Mouse (Mus musculus): ENCODE measurements at regions not wholly inside any gene's neighbourhood (a gene's known extent, or its start where the extent isn't known, plus 50 kb on each side); places are given as distances from the start of the nearest gene placed in this dataset.
A peak's percentile ranks its signal among the peaks of the same experiment; 100 is the strongest.
"Not testable (repeated sequence)": the region's sequence is repeated elsewhere in the genome, so short reads cannot be mapped to it uniquely, and the experiment has no call there.

DNA sequence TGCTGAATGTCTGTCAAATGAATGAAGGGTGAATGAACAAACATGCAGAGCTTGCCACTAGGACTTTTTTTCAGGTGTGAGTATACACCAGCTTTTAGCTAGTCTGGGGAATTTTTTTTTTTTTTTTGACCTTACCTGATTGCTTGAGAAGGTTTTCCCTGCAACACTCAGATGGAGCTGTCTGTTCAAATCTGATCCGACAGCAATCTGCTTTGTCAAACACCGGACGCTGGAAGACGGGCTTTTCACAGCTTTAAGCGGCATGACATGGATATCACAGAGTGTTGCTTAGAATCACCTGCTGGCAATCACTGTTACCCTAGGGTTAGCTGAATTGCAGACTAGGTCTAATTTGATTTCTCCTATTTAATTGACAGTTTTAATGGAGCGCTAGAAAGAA lies 263.7 kb upstream of the Ubash3b start:
- Histone ChIP-seq H3K4me2 (no peak overlapping the region), H3K9ac (no peak overlapping the region), H3K4me1 (peaks cover 3% of the 10 kb centered on the region; the same call in 1 of the 2 replicates), H3K27ac (no peak overlapping the region), H3K36me3 (no peaks in the 10 kb centered on the region), H3K9me3 (no peaks in the 10 kb centered on the region), H3K27me3 (no peaks in the 10 kb centered on the region), H3K4me3 (no peak overlapping the region)
- 60% methylated on average over 6 of the region's 6 CpGs for WGBS
- ATAC-seq (ENCODE audit: insufficient number of reproducible peaks, insufficient read depth, low FRiP score, low TSS enrichment, low read depth): no peak

DNA sequence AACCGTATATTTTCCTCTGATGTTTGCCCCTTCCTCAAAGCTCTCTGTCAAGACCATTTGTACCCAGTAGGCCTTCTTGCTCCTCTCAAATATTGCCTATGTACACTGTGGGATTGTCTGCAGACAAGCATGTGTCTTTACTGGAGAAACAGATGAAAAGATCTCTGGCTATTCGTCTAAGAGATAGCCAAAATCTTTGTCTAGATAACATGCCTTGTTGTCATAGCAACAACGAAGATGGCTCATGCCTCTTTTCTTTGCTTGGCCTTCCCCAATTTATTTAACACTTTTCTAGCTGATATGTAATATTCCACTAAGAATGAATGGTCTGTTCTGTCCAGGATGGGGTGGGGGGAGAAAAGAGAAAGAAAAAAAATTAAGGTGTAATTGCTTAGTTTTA lies 252.3 kb upstream of the Ubash3b start:
- Histone ChIP-seq H3K9me3 (no peaks in the 10 kb centered on the region), H3K27ac (no peak overlapping the region), H3K4me1 (peaks cover 6% of the 10 kb centered on the region), H3K36me3 (no peaks in the 10 kb centered on the region; the same call in 1 of the 2 replicates), H3K4me3 (no peak overlapping the region), H3K9ac (no peak overlapping the region), H3K4me2 (no peak overlapping the region), H3K27me3 (no peaks in the 10 kb centered on the region)
- ATAC-seq (ENCODE audit: insufficient number of reproducible peaks, insufficient read depth, low FRiP score, low TSS enrichment, low read depth): no peak
- 78% methylated on average over 3 of the region's 3 CpGs for WGBS

DNA sequence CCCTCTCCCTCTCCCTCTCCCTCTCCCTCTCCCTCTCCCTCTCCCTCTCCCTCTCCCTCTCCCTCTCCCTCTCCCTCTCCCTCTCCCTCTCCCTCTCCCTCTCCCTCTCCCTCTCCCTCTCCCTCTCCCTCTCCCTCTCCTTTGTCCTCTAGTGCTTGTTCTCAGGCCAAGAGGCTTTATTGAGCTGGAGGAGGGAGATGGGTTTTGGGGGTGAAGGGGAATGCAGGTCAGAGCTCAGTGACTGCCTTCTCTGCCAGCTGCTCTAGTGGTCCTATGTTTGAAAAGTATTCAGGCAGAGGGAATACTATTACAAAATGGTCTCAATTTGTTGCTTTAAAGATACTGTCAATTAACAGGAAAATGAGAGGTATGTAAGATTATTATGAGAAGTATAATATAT lies 251.6 kb upstream of the Ubash3b start:
- H3K36me3 ChIP-seq: not testable (repeated sequence)

DNA sequence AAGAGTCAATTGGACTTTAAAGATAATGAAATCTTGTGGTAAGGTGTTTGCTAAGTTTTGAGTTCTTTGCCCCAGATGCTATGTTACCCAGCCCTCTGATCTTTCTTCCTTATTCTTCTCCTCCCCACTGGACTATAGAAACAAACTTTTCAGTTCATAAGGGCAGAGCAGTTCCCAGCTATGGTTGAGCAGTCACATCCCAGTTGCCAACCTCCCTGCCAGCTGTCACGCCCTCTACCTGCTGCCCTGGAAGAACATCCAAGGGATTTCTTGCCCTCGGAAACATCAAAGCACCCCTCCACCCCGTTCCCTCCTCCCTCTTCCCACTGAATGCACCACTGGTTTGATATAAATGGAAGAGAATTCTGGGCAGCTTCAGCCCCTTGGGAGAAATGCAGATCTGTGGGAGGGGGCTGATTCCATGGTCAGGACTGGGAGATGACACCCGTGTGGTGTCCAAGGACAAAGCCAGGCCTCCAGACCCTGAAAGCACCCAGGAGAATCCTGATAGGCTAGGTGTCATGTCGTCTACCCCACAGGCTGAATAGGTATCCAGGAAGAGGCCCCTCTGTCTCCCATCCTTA lies 250.8 kb upstream of the Ubash3b start:
- ATAC-seq (ENCODE audit: insufficient number of reproducible peaks, insufficient read depth, low FRiP score, low TSS enrichment, low read depth): no peak
- no peaks in the 10 kb centered on the region for H3K36me3 ChIP-seq
- H3K4me3 ChIP-seq: no peak overlapping the region
- peaks cover 6% of the 10 kb centered on the region for H3K4me1 ChIP-seq
- 36% methylated on average over 5 of the region's 5 CpGs for WGBS
- no peaks in the 10 kb centered on the region for H3K27me3 ChIP-seq
- H3K27ac ChIP-seq: no peak overlapping the region
- no peak overlapping the region for H3K9ac ChIP-seq
- no peak overlapping the region for H3K4me2 ChIP-seq
- H3K9me3 ChIP-seq: no peaks in the 10 kb centered on the region

More for the DNA sequence above, 251.6 kb upstream of the Ubash3b start:
- not testable (repeated sequence) for H3K27ac ChIP-seq; H3K9ac ChIP-seq; ATAC-seq (ENCODE audit: insufficient number of reproducible peaks, insufficient read depth, low FRiP score, low TSS enrichment, low read depth); H3K9me3 ChIP-seq; H3K4me2 ChIP-seq; H3K4me1 ChIP-seq; H3K4me3 ChIP-seq; H3K27me3 ChIP-seq

DNA sequence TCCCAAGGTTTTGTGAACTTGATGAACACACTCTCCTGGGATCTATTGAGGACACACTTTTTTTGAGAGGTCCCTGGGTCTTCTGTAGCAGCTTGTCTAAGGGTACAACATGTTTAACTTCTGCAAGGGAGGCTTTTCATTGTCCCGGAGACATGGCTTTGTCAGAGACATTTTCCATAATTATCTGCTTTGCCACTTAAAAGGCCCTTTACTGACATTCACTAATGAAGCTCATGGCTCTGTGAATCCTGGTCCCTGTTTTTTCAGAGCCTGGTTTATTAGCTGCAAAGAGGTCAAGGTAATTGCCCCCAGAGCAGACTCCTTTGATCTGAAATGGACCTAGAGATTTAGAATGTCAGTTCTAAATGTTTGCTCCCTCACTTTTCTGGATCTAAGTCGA lies 246.8 kb upstream of the Ubash3b start:
- no peak for ATAC-seq (ENCODE audit: insufficient number of reproducible peaks, insufficient read depth, low FRiP score, low TSS enrichment, low read depth)
- WGBS: 18% methylated on average over 2 of the region's 2 CpGs
- no peak overlapping the region for H3K4me3 ChIP-seq
- H3K4me2 ChIP-seq: no peak overlapping the region
- H3K36me3 ChIP-seq: no peaks in the 10 kb centered on the region
- H3K27me3 ChIP-seq: no peaks in the 10 kb centered on the region
- H3K27ac ChIP-seq: no peak overlapping the region
- H3K4me1 ChIP-seq: peaks cover 10% of the 10 kb centered on the region
- no peak overlapping the region for H3K9ac ChIP-seq
- no peaks in the 10 kb centered on the region for H3K9me3 ChIP-seq

DNA sequence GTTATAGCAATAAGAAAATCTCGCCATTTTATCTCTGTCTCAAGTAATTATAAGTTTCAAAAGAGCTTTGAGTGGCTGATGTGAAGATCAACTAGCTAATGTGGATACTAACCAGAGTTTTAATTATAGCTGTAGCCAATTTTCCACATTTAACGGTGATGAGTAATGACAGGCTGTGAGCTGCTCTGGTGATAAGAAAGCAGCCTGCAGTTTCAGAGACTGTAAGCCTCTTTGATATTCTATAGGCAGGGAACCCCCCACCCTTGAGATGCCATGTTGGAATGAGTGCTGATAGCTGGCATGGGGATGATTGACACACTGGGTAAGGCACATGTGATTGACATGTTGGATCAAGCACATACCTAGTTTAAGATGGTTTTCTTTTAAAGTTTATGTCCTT lies 245.6 kb upstream of the Ubash3b start:
- Histone ChIP-seq H3K4me2 (no peak overlapping the region), H3K27me3 (no peaks in the 10 kb centered on the region), H3K4me1 (peaks cover 4% of the 10 kb centered on the region; the same call in 1 of the 2 replicates), H3K36me3 (no peaks in the 10 kb centered on the region), H3K9me3 (no peaks in the 10 kb centered on the region), H3K27ac (no peak overlapping the region), H3K4me3 (no peak overlapping the region), H3K9ac (no peak overlapping the region)
- 47% methylated on average over 2 of the region's 2 CpGs for WGBS
- ATAC-seq (ENCODE audit: insufficient number of reproducible peaks, insufficient read depth, low FRiP score, low TSS enrichment, low read depth): no peak

DNA sequence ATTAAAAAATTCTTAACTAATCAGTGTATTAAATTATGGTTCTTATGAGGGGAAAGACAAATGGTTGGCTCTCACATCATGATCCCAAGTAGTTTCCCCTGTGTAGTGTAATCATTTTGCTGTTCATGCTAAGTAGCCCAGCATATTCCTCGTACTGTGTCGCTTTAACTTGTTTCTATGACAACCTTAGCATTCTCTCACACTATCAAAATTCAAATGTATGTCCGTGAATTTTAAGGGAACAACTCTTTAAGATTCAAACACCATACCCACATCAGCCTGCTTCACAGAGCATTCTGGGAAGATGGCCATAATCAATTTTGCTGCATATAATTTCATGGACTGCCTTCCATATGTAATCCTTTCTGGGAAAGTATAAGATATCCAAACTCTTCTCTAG lies 241.4 kb upstream of the Ubash3b start:
- ATAC-seq (ENCODE audit: insufficient number of reproducible peaks, insufficient read depth, low FRiP score, low TSS enrichment, low read depth): no peak
- peaks cover 4% of the 10 kb centered on the region; the same call in 1 of the 2 replicates for H3K4me1 ChIP-seq
- 83% methylated on average over 3 of the region's 3 CpGs for WGBS

DNA sequence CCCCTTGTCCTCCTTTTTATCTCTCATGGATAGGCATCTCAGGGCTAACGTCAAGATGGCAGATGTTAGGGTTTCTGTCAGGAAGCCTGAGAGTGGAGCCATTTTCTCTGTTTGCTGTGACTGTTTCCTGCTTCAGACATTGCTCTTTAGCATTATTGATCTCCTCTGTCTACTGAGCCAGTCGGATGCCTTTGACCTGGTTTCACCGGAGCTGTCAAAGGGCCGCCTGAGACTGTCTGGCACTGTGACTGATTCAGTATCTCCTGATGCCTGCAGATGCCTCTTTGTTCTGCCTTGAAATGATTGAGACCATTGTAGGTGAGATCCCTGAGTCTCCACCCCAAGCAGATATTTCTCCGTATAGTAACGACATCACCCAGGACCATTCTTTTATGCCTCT lies 239.5 kb upstream of the Ubash3b start:
- H3K4me3 ChIP-seq: no peak overlapping the region
- no peak for ATAC-seq (ENCODE audit: insufficient number of reproducible peaks, insufficient read depth, low FRiP score, low TSS enrichment, low read depth)
- no peaks in the 10 kb centered on the region for H3K27me3 ChIP-seq
- no peak overlapping the region for H3K27ac ChIP-seq
- H3K9ac ChIP-seq: no peak overlapping the region
- 88% methylated on average over 6 of the region's 6 CpGs for WGBS
- no peaks in the 10 kb centered on the region for H3K9me3 ChIP-seq
- H3K4me1 ChIP-seq: 0 out of 2 replicates have a peak, but pooled peaks cover 5% of the 10 kb centered on the region
- H3K36me3 ChIP-seq: no peaks in the 10 kb centered on the region
- no peak overlapping the region for H3K4me2 ChIP-seq

More for the DNA sequence above, 241.4 kb upstream of the Ubash3b start:
- Histone ChIP-seq H3K9me3 (no peaks in the 10 kb centered on the region), H3K27me3 (no peaks in the 10 kb centered on the region), H3K36me3 (no peaks in the 10 kb centered on the region), H3K4me2 (no peak overlapping the region), H3K4me3 (no peak overlapping the region), H3K9ac (no peak overlapping the region), H3K27ac (no peak overlapping the region)

DNA sequence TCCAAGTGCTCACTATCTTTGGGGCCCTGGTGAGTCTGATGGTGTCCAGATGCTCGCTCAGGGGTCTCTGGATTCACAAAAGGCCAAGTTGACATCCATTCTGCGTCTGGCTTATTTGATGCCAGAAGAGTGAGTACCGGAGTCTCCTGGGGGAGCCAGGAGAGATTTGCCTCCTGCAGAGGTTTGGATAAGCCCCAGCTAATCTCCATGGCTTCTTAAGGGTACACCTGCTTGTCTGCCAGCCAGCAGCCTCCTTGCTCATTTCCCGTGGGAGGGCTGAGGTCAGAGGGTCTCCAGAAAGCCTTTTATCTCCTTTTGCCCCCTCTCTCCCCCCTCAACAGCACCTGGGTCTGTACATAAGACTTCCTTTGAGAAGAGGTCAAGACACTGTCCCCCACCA lies 234.0 kb upstream of the Ubash3b start:
- 22% methylated on average over 4 of the region's 4 CpGs for WGBS
- no peak for ATAC-seq (ENCODE audit: insufficient number of reproducible peaks, insufficient read depth, low FRiP score, low TSS enrichment, low read depth)
- Histone ChIP-seq H3K4me1 (peaks cover 22% of the 10 kb centered on the region; the same call in 1 of the 2 replicates), H3K9me3 (no peaks in the 10 kb centered on the region), H3K4me2 (no peak overlapping the region), H3K4me3 (no peak overlapping the region), H3K27me3 (no peaks in the 10 kb centered on the region), H3K9ac (no peak overlapping the region), H3K36me3 (peaks cover 9% of the 10 kb centered on the region), H3K27ac (no peak overlapping the region)

DNA sequence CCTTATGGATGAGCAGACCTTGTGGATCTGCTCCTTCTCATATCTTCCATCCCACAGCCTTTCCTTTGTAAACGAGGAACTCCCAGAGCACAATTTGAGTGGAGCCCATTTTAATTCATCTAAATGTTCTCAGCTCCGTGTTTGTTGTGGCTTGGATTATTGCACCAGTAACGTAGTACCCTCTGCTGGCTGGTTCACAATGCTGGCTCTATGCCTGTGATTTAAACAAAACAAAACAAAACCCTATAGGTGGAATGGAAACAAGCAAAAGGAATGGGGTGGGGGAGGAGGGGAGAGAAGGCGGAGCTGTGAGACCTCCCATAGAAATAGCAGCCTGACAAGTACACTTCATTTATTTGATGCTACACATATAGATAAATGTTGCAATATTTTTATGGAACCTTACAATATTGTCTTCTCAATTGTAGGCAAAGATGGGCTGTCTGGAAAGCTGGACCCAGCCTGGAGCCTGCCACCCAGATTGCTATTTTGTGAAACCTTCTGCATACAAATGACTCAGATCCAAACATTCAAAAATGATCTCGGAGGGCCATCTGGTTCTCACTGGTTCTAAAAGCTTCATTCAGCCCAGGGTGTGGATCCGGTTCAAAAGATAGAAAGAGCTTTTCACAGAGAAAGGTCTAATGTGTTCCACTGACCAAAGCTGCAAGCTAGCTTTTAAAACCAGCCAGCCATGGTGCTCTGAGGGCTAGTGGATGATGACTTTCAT lies 230.3 kb upstream of the Ubash3b start:
- Histone ChIP-seq H3K4me2 (no peak overlapping the region), H3K27ac (peak overlapping the region; percentile 29; the same call in 1 of the 2 replicates), H3K36me3 (peaks cover 9% of the 10 kb centered on the region), H3K9ac (no peak overlapping the region), H3K27me3 (no peaks in the 10 kb centered on the region), H3K9me3 (no peaks in the 10 kb centered on the region), H3K4me1 (peaks cover 25% of the 10 kb centered on the region; the same call in 1 of the 2 replicates), H3K4me3 (no peak overlapping the region)
- WGBS: 57% methylated on average over 6 of the region's 6 CpGs
- no peak for ATAC-seq (ENCODE audit: insufficient number of reproducible peaks, insufficient read depth, low FRiP score, low TSS enrichment, low read depth)

DNA sequence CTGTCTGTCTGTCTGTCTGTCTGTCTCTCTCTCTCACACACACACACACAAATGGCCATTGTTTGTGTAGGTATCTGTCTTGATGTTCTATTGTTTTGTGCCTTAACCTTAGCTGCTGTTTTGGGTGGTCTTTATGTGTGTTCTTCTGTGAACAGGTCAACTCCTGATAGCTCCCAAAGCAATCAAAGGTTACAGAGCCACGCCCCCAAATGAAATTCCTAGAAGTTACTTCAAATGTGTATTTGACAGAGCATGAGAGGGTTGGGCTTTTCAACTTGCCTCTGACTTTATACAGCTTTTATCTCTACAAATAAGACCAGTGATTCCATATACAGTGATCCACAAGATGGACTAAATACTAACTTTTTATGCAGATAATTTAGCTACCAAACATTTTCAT lies 217.8 kb upstream of the Ubash3b start:
- Histone ChIP-seq H3K36me3 (no peaks in the 10 kb centered on the region), H3K27me3 (no peaks in the 10 kb centered on the region), H3K4me1 (peaks cover 45% of the 10 kb centered on the region), H3K4me3 (no peak overlapping the region), H3K9me3 (no peaks in the 10 kb centered on the region), H3K9ac (peak overlapping the region; percentile 61; the same call in 1 of the 2 replicates), H3K4me2 (peak overlapping the region; percentile 76), H3K27ac (peak overlapping the region; percentile 92)
- 76% methylated on average over 1 of the region's 1 CpGs for WGBS
- ATAC-seq (ENCODE audit: insufficient number of reproducible peaks, insufficient read depth, low FRiP score, low TSS enrichment, low read depth): no peak

DNA sequence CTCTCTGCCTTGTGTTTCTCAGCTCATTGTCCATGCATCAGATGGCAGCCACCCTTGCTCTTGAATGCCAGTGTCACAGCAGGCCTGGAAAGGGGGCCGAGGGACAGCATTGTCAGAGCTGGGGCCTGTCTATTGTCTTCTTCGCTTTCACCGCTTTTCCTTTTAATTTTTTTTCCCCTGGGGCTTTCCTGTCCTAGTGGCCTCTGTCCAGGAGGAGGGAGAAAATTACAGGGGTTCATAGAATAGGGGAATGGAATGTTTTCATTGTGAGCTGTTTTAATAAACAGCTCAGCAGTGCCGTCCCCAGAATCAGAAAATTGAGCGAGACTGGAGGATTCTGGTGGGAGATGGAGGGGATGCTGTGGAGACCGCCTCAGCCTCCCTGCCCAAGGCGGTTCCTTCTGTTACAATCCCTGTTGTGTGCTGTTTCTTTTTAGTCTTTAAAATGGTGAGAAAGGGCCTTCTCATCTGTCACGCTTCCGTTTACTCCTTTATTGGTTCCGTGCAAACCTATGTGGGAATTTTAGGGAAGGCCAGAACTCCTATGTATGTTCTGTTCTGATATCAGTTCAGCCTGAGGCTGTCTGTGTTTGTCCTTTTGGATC lies 217.2 kb upstream of the Ubash3b start:
- Histone ChIP-seq H3K4me1 (peaks cover 47% of the 10 kb centered on the region), H3K9ac (peak overlapping the region; percentile 61), H3K27me3 (no peaks in the 10 kb centered on the region), H3K4me2 (peak overlapping the region; percentile 76), H3K36me3 (no peaks in the 10 kb centered on the region), H3K27ac (peak overlapping the region; percentile 92), H3K4me3 (peak overlapping the region; percentile 11), H3K9me3 (no peaks in the 10 kb centered on the region)
- WGBS: 28% methylated on average over 10 of the region's 10 CpGs
- no peak; the same call in 1 of the 2 replicates for ATAC-seq (ENCODE audit: insufficient number of reproducible peaks, insufficient read depth, low FRiP score, low TSS enrichment, low read depth)

Measured in embryonic facial prominence, embryonic 13.5 days (tissue).